Mouse (Mus musculus): ENCODE measurements around the gene Zic5.

DNA sequence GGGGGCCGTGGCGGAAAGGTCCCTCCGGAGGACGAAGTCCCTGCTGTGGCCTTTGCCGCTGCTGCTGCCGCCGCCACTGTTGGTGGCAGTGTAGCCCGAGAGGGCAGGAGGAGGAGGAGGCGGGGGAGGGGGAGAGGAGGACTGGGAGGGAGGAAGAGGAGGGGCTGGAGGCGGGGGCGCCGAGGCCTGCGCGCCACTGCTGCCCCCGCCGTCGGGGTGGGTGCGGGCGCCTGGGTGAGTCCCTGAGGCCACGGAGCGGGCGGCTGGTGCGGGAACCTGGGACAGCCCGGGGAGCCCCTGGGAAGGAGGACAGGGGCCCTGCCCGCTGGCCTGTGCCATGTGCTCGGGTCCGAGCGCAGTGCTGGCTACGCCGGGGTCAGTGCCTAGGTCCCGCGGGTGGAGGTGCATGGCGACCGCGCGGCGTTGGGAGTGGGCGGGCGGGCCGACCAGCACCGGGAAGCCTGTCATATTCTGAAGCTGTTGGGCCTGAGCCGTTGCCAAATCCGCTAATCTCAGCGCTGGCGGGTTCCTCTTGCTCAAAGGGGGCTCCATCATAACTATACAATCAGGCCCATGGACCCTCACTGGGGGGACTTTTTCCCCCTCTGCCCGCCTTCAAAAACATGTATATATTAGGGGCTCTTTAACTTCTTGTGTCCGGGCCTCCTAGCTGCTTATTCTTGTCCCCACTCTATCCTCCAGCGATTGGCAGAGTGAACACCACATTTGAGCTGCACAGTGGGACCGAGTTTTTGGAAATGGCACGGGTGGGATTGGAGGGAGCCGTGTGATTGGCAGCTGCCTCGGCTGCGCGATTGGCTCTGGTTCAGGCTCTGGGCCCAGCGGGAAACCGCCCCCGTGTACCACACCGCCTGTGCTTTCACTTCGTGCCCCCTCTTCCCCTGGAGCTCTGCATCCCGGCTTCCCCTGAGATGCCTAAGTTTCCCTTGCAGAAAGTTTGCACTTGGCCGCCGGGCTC is at the start of gene Zic5:
- peak; percentile 35; the same call in 1 of the 2 replicates for TF ChIP-seq POLR2A (IDR thresholded peaks at IDR 0.05; ENCODE audit: extremely low read depth, insufficient read depth, low read length)
- no peak for TF ChIP-seq CTCF (IDR thresholded peaks at IDR 0.05; ENCODE audit: extremely low read depth, insufficient read depth, low read length)

Measured in cortical plate, adult 2 months (tissue).